Mouse (Mus musculus) E14TG2a.4 (cell line): ENCODE measurements at regions not wholly inside any gene's neighbourhood (a gene's known extent, or its start where the extent isn't known, plus 50 kb on each side); places are given as distances from the start of the nearest gene placed in this dataset.

Experiments
- H3K27me3 ChIP-seq: 2 replicates; pipeline ENCODE4 v1.6.1; 2014; ENCODE audit warnings: low read length, control low read depth; ENCODE audit not compliant: insufficient read depth
- H3K36me3 ChIP-seq: 2 replicates; pipeline ENCODE4 v1.6.1; 2014; ENCODE audit warnings: low read length, control low read depth; ENCODE audit not compliant: insufficient read depth
- H3K4me1 ChIP-seq: replicated peaks from 2 replicates; pipeline ENCODE4 v1.6.1; 2014; ENCODE audit warnings: low read depth, low read length, control low read depth
- H3K4me3 ChIP-seq: replicated peaks from 2 replicates; pipeline ENCODE4 v1.5.1; 2014; ENCODE audit warnings: mild to moderate bottlenecking, low read length
- H3K9me3 ChIP-seq: 2 replicates; pipeline ENCODE4 v1.6.1; 2014; ENCODE audit warnings: low read length, control low read depth
- CTCF ChIP-seq: conservative IDR thresholded peaks from 2 replicates; pipeline ENCODE4 v1.5.1; 2014; ENCODE audit warnings: low read length
- NANOG ChIP-seq: IDR thresholded peaks from 2 replicates; pipeline ENCODE4 v1.6.1; 2014; ENCODE audit warnings: borderline replicate concordance, low read length, mixed read lengths
- POU5F1 ChIP-seq: IDR thresholded peaks from 2 replicates; pipeline ENCODE4 v1.6.1; 2014; ENCODE audit warnings: low read length, borderline replicate concordance

DNA sequence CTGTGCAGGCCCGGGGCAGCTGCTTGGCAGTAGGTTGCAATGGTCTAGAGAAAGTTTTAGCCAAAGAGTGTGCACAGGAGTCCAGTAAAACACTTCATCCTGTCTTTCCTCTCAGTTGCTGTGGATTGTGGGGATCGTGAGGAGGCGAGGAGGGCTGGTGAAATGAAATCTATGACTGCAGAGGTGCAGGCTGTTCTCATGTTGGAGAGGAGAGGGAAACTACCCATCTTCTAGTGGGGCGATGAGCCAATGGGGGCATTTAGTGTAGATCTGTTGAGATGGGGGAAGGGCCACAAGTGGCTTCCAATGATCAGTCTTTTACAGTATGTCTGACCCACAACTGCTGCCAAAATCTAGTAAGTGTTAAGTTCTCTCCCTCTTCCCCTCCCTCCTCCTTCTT is 203.4 kb downstream of the Rnd3 start:
- Histone ChIP-seq H3K4me3 (no peak overlapping the region), H3K27me3 (no peaks in the 10 kb centered on the region; the same call in 1 of the 2 replicates), H3K36me3 (no peaks in the 10 kb centered on the region), H3K4me1 (no peaks in the 10 kb centered on the region), H3K9me3 (no peaks in the 10 kb centered on the region)
- no peak for TF ChIP-seq NANOG
- TF ChIP-seq POU5F1, result no peak
- TF ChIP-seq CTCF, result no peak

DNA sequence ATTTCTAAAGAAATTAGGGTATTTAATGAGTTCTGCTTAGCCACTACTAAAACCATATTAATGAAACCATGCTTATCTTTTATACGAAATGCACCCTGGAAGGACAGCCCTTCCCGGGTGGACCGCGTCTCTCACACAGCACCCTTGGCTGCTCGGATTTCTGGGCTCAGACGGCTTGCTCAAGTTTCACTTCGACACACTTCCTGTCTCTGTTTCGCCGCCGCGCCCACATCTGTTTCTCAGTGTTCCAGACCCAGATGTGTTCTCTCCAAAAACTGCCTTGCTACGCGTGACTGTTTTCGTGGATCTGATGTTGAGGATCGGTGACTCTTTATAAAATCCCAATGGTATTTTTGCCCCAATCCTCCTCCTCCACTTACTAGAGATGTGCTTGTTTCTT is 205.7 kb downstream of the Rnd3 start:
- TF ChIP-seq POU5F1 (no peak), CTCF (no peak), NANOG (no peak)
- Histone ChIP-seq H3K9me3 (no peaks in the 10 kb centered on the region), H3K36me3 (no peaks in the 10 kb centered on the region), H3K4me1 (no peaks in the 10 kb centered on the region), H3K4me3 (no peak overlapping the region), H3K27me3 (no peaks in the 10 kb centered on the region; the same call in 1 of the 2 replicates)

GRCm38 (mm10) chr2:50942741-50943140 is 206.2 kb downstream of the Rnd3 start:
- Histone ChIP-seq H3K9me3 (no peaks in the 10 kb centered on the region), H3K27me3 (no peaks in the 10 kb centered on the region; the same call in 1 of the 2 replicates), H3K36me3 (no peaks in the 10 kb centered on the region), H3K4me1 (no peaks in the 10 kb centered on the region), H3K4me3 (no peak overlapping the region)
- no peak for TF ChIP-seq CTCF
- TF ChIP-seq NANOG, result no peak
- TF ChIP-seq POU5F1, result no peak

- H3K4me1 ChIP-seq, result no peaks in the 10 kb centered on the region
- H3K36me3 ChIP-seq, result no peaks in the 10 kb centered on the region
- no peak for TF ChIP-seq NANOG
- TF ChIP-seq CTCF, result no peak
- TF ChIP-seq POU5F1, result no peak
- no peaks in the 10 kb centered on the region for H3K9me3 ChIP-seq
- no peak overlapping the region for H3K4me3 ChIP-seq
- no peaks in the 10 kb centered on the region for H3K27me3 ChIP-seq
Measured at GRCm38 (mm10) chr2:50932936-50933335, 216.0 kb downstream of the Rnd3 start.

- TF ChIP-seq NANOG, result no peak
- no peak for TF ChIP-seq CTCF
- no peak for TF ChIP-seq POU5F1
- no peaks in the 10 kb centered on the region for H3K27me3 ChIP-seq
- H3K4me1 ChIP-seq, result no peaks in the 10 kb centered on the region
- no peak overlapping the region for H3K4me3 ChIP-seq
- no peaks in the 10 kb centered on the region for H3K9me3 ChIP-seq
- no peaks in the 10 kb centered on the region for H3K36me3 ChIP-seq
Measured at GRCm38 (mm10) chr2:50921002-50921401, 227.9 kb downstream of the Rnd3 start.

GRCm38 (mm10) chr2:50916323-50917221 is 232.3 kb downstream of the Rnd3 start:
- Histone ChIP-seq H3K36me3 (no peaks in the 10 kb centered on the region), H3K9me3 (no peaks in the 10 kb centered on the region), H3K4me3 (no peak overlapping the region), H3K27me3 (no peaks in the 10 kb centered on the region), H3K4me1 (no peaks in the 10 kb centered on the region)
- no peak for TF ChIP-seq NANOG
- no peak for TF ChIP-seq POU5F1
- no peak for TF ChIP-seq CTCF

GRCm38 (mm10) chr2:50915149-50915548 is 233.8 kb downstream of the Rnd3 start:
- Histone ChIP-seq H3K4me1 (no peaks in the 10 kb centered on the region), H3K9me3 (no peaks in the 10 kb centered on the region)

DNA sequence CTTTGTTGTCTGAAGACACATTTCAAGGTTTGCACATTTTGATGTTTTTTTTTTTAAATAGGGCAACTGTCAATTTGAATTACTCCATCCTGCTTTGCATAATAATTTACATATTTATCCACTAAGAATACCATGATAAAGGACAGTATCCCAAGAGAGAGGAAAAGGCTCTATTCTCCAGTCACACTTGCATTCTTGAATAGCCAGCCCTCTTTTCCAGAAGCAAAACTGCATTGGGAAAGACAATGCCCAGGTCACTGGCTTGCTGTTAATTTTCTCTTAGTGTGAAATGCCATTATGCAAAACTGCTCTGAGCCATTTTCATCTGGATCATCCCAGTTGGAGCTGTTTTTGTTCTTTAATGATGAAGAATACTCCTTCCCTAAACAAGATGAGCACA is 234.7 kb downstream of the Rnd3 start:
- H3K9me3 ChIP-seq, result no peaks in the 10 kb centered on the region
- TF ChIP-seq POU5F1, result no peak
- TF ChIP-seq NANOG, result no peak
- TF ChIP-seq CTCF, result no peak
- no peaks in the 10 kb centered on the region for H3K36me3 ChIP-seq
- no peaks in the 10 kb centered on the region for H3K4me1 ChIP-seq
- no peak overlapping the region for H3K4me3 ChIP-seq
- no peaks in the 10 kb centered on the region for H3K27me3 ChIP-seq

More at GRCm38 (mm10) chr2:50915149-50915548, 233.8 kb downstream of the Rnd3 start:
- Histone ChIP-seq H3K36me3 (no peaks in the 10 kb centered on the region), H3K27me3 (no peaks in the 10 kb centered on the region), H3K4me3 (no peak overlapping the region)
- TF ChIP-seq CTCF (no peak), POU5F1 (no peak), NANOG (no peak)

GRCm38 (mm10) chr2:50908762-50909161 is 240.1 kb downstream of the Rnd3 start:
- Histone ChIP-seq H3K36me3 (no peaks in the 10 kb centered on the region), H3K9me3 (peaks cover 7% of the 10 kb centered on the region), H3K4me3 (no peak overlapping the region), H3K4me1 (no peaks in the 10 kb centered on the region), H3K27me3 (no peaks in the 10 kb centered on the region)
- TF ChIP-seq POU5F1 (no peak), NANOG (no peak), CTCF (no peak)
